Mouse (Mus musculus) natural killer cell, adult 2 months (primary cell): Measurements from ENCODE around the gene Lrcol1.

Experiments used
- DNase-seq, 2 experiments: peaks; one replicate each; pipeline ENCODE4 v3.0.0; 2022; ENCODE audit warnings: low spot score in 2 of 2

Lrcol1 gene

GRCm38 (mm10) chr5:110386371-110387330 is 42.1 kb downstream of the Lrcol1 start:
- no peak for DNase-seq

- no peak for DNase-seq
These were observed 42.8 kb downstream of the Lrcol1 start for GRCm38 (mm10) chr5:110387332-110387731.

GRCm38 (mm10) chr5:110390631-110391030 is 46.1 kb downstream of the Lrcol1 start:
- no peak for DNase-seq

- DNase-seq = no peak
These were observed 48.2 kb downstream of the Lrcol1 start for GRCm38 (mm10) chr5:110392727-110393126.

DNA sequence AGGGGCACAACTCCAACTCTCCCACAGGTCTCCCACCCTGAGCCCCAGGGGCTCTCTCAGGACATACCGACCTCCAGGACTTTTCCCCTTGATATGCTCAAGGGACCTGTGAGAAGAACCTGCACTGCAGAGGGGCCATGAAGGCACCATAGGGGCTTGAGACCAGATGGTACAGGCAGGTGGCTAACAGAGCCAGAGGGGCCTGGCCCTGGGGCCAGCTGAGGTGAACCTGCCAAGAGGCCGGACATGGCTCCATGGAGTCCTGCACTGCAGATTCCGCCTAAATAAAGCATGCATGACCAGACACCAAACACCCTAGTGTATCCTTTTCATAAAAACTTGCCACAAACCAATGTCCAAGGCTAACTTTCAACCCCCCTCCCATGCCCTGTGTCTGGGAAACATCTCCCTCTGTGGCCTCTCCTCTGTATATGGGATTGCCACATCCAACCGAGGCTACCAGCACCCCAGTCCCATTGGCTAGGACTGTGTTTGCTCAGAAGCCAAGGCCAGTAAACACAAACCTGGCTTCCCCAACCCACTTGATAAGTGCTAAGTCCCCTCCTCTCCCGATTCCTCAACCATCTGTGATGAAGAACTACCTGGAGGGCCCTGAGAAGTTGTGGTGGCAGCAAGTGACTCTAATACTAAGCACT is 50.6 kb downstream of the Lrcol1 start:
- DNase-seq = no peak

DNA sequence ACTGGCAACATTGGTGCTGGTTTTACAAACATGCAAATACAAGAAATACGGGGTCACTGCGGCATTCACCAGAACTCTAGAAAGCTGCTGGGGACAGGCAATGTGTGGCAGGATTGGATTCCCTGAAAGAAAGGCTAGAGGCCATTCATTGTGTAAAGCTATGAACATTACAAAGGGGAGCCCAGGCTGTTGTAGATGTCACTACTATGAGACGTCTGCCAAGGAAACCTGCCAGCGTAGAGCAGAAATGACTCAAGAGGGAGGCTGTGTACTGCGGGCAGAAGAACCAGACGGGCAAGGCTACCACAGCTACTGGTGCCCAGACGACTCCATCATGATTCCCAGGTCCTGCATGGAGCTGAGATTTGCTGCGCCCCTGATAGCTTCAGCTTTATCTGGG is 56.6 kb downstream of the Lrcol1 start:
- DNase-seq = no peak

DNA sequence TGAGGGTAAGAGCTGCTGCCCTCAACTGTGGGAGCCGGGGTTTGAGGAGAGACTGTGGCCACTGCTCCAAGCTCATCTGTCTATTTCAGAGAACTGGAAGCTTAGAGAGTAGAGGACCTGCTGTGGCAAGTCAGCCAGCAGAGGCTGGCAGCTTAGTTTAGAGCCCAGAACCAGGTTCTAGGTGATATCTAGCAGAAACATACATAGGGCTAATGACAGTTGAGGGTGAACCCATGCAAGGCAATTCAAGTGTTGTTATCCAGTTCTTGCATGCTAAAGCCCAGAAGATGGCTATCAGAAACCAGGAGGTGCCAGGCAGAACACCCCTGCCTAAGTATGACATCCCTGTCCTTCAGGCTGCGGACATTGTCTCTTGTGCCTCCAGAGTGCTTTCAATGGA is 58.0 kb downstream of the Lrcol1 start:
- no peak for DNase-seq

- DNase-seq = no peak
These were observed 59.4 kb downstream of the Lrcol1 start for GRCm38 (mm10) chr5:110403931-110404330.
